Mouse (Mus musculus): ENCODE results near the gene Klk1b9. TPM values are rescaled to one million over a fixed set of nuclear protein-coding genes. Genes with fewer than 3 reads are reported as not detected.
"Not testable (repeated sequence)": the region's sequence is repeated elsewhere in the genome, so short reads cannot be mapped to it uniquely, and the experiment has no call there.

Gene Klk1b9
- not detected in 2 replicates for polyA plus RNA-seq (2015; fragmentation: Nextera tagmentation; extraction: Ambion mirVana)

GRCm38 (mm10) chr7:43975761-43976160, at the start of gene Klk1b9:
Gene Klk1b9, plus strand, starts transcription at chr7:43976061.
- H3K9ac ChIP-seq (ENCODE audit: low read depth, low read length); H3K36me3 ChIP-seq (ENCODE audit: control insufficient read depth, insufficient read depth, low read length); H3K4me3 ChIP-seq (ENCODE audit: low read depth, low read length); H3K4me2 ChIP-seq (ENCODE audit: low read length); H3K4me1 ChIP-seq (ENCODE audit: control insufficient read depth, insufficient read depth, low read length); H3K27ac ChIP-seq (ENCODE audit: low read length); H3K9me3 ChIP-seq (replicated peaks; ENCODE audit: control insufficient read depth, low read length, poor library complexity, severe bottlenecking); ATAC-seq; H3K27me3 ChIP-seq (ENCODE audit: control insufficient read depth, insufficient read depth, low read depth, low read length): not testable (repeated sequence)
- 83% methylated on average over 1 of the region's 1 CpGs for WGBS

GRCm38 (mm10) chr7:43928521-43928920, 47.3 kb upstream of the Klk1b9 start:
- Histone ChIP-seq H3K27ac (ENCODE audit: low read length) (no peak overlapping the region), H3K9ac (ENCODE audit: low read depth, low read length) (no peak overlapping the region), H3K4me2 (ENCODE audit: low read length) (no peak overlapping the region), H3K27me3 (ENCODE audit: control insufficient read depth, insufficient read depth, low read depth, low read length) (no peaks in the 10 kb centered on the region), H3K9me3 (replicated peaks; ENCODE audit: control insufficient read depth, low read length, poor library complexity, severe bottlenecking) (no peaks in the 10 kb centered on the region), H3K36me3 (ENCODE audit: control insufficient read depth, insufficient read depth, low read length) (no peaks in the 10 kb centered on the region), H3K4me3 (ENCODE audit: low read depth, low read length) (no peak overlapping the region), H3K4me1 (ENCODE audit: control insufficient read depth, insufficient read depth, low read length) (no peaks in the 10 kb centered on the region)
- WGBS = 53% methylated on average over 4 of the region's 4 CpGs
- ATAC-seq = peak; percentile 21; the same call in 1 of the 2 replicates

GRCm38 (mm10) chr7:43932337-43932736, 43.5 kb upstream of the Klk1b9 start:
- Histone ChIP-seq H3K9me3 (replicated peaks; ENCODE audit: control insufficient read depth, low read length, poor library complexity, severe bottlenecking) (no peaks in the 10 kb centered on the region), H3K4me1 (ENCODE audit: control insufficient read depth, insufficient read depth, low read length) (no peaks in the 10 kb centered on the region), H3K4me3 (ENCODE audit: low read depth, low read length) (no peak overlapping the region), H3K9ac (ENCODE audit: low read depth, low read length) (no peak overlapping the region), H3K27ac (ENCODE audit: low read length) (no peak overlapping the region), H3K27me3 (ENCODE audit: control insufficient read depth, insufficient read depth, low read depth, low read length) (no peaks in the 10 kb centered on the region), H3K36me3 (ENCODE audit: control insufficient read depth, insufficient read depth, low read length) (no peaks in the 10 kb centered on the region), H3K4me2 (ENCODE audit: low read length) (no peak overlapping the region)
- WGBS = 70% methylated on average over 4 of the region's 4 CpGs
- no peak for ATAC-seq

GRCm38 (mm10) chr7:43933440-43933839, 42.4 kb upstream of the Klk1b9 start, which contains the start of gene Klk15:
Gene Klk15, plus strand, starts transcription at chr7:43933740.
- H3K36me3 ChIP-seq (ENCODE audit: control insufficient read depth, insufficient read depth, low read length) = no peaks in the 10 kb centered on the region
- H3K4me1 ChIP-seq (ENCODE audit: control insufficient read depth, insufficient read depth, low read length) = no peaks in the 10 kb centered on the region
- no peaks in the 10 kb centered on the region for H3K27me3 ChIP-seq (ENCODE audit: control insufficient read depth, insufficient read depth, low read depth, low read length)
- H3K9me3 ChIP-seq (replicated peaks; ENCODE audit: control insufficient read depth, low read length, poor library complexity, severe bottlenecking) = no peaks in the 10 kb centered on the region
- no peak within 1 kb of the TSS for H3K4me3 ChIP-seq (ENCODE audit: low read depth, low read length)
- WGBS = 88% methylated on average over 3 of the region's 3 CpGs
- H3K9ac ChIP-seq (ENCODE audit: low read depth, low read length) = no peak within 1 kb of the TSS
- ATAC-seq = no peak
- H3K27ac ChIP-seq (ENCODE audit: low read length) = no peak within 1 kb of the TSS
- H3K4me2 ChIP-seq (ENCODE audit: low read length) = no peak within 1 kb of the TSS

GRCm38 (mm10) chr7:43934747-43935146, 41.1 kb upstream of the Klk1b9 start:
- 52% methylated on average over 3 of the region's 3 CpGs for WGBS
- Histone ChIP-seq H3K9ac (ENCODE audit: low read depth, low read length) (no peak overlapping the region), H3K4me1 (ENCODE audit: control insufficient read depth, insufficient read depth, low read length) (no peaks in the 10 kb centered on the region), H3K36me3 (ENCODE audit: control insufficient read depth, insufficient read depth, low read length) (no peaks in the 10 kb centered on the region), H3K4me2 (ENCODE audit: low read length) (no peak overlapping the region), H3K9me3 (replicated peaks; ENCODE audit: control insufficient read depth, low read length, poor library complexity, severe bottlenecking) (no peaks in the 10 kb centered on the region), H3K4me3 (ENCODE audit: low read depth, low read length) (no peak overlapping the region), H3K27me3 (ENCODE audit: control insufficient read depth, insufficient read depth, low read depth, low read length) (no peaks in the 10 kb centered on the region), H3K27ac (ENCODE audit: low read length) (no peak overlapping the region)
- no peak for ATAC-seq

GRCm38 (mm10) chr7:43936551-43936950, 39.3 kb upstream of the Klk1b9 start:
- no peaks in the 10 kb centered on the region for H3K4me1 ChIP-seq (ENCODE audit: control insufficient read depth, insufficient read depth, low read length)
- H3K27me3 ChIP-seq (ENCODE audit: control insufficient read depth, insufficient read depth, low read depth, low read length) = no peaks in the 10 kb centered on the region
- H3K27ac ChIP-seq (ENCODE audit: low read length) = no peak overlapping the region
- H3K9me3 ChIP-seq (replicated peaks; ENCODE audit: control insufficient read depth, low read length, poor library complexity, severe bottlenecking) = no peaks in the 10 kb centered on the region
- H3K4me2 ChIP-seq (ENCODE audit: low read length) = no peak overlapping the region
- no peaks in the 10 kb centered on the region for H3K36me3 ChIP-seq (ENCODE audit: control insufficient read depth, insufficient read depth, low read length)
- H3K4me3 ChIP-seq (ENCODE audit: low read depth, low read length) = no peak overlapping the region
- no peak for ATAC-seq
- H3K9ac ChIP-seq (ENCODE audit: low read depth, low read length) = no peak overlapping the region
- WGBS = 85% methylated on average over 14 of the region's 14 CpGs

- not testable (repeated sequence) for H3K27ac ChIP-seq (ENCODE audit: low read length); H3K36me3 ChIP-seq (ENCODE audit: control insufficient read depth, insufficient read depth, low read length); H3K4me3 ChIP-seq (ENCODE audit: low read depth, low read length); ATAC-seq; H3K9me3 ChIP-seq (replicated peaks; ENCODE audit: control insufficient read depth, low read length, poor library complexity, severe bottlenecking); H3K27me3 ChIP-seq (ENCODE audit: control insufficient read depth, insufficient read depth, low read depth, low read length); H3K4me2 ChIP-seq (ENCODE audit: low read length); H3K4me1 ChIP-seq (ENCODE audit: control insufficient read depth, insufficient read depth, low read length); H3K9ac ChIP-seq (ENCODE audit: low read depth, low read length)
- WGBS = 69% methylated on average over 3 of the region's 3 CpGs
These were observed 33.6 kb upstream of the Klk1b9 start for GRCm38 (mm10) chr7:43942293-43942692.

GRCm38 (mm10) chr7:43944727-43945264, 31.1 kb upstream of the Klk1b9 start:
- no peak overlapping the region for H3K27ac ChIP-seq (ENCODE audit: low read length)
- WGBS = 85% methylated on average over 3 of the region's 3 CpGs
- H3K27me3 ChIP-seq (ENCODE audit: control insufficient read depth, insufficient read depth, low read depth, low read length) = no peaks in the 10 kb centered on the region
- no peaks in the 10 kb centered on the region for H3K4me1 ChIP-seq (ENCODE audit: control insufficient read depth, insufficient read depth, low read length)
- no peak overlapping the region for H3K9ac ChIP-seq (ENCODE audit: low read depth, low read length)
- no peak overlapping the region for H3K4me2 ChIP-seq (ENCODE audit: low read length)
- no peak overlapping the region for H3K4me3 ChIP-seq (ENCODE audit: low read depth, low read length)
- H3K9me3 ChIP-seq (replicated peaks; ENCODE audit: control insufficient read depth, low read length, poor library complexity, severe bottlenecking) = no peaks in the 10 kb centered on the region
- no peaks in the 10 kb centered on the region for H3K36me3 ChIP-seq (ENCODE audit: control insufficient read depth, insufficient read depth, low read length)
- no peak for ATAC-seq

- no peaks in the 10 kb centered on the region for H3K4me1 ChIP-seq (ENCODE audit: control insufficient read depth, insufficient read depth, low read length)
- H3K27me3 ChIP-seq (ENCODE audit: control insufficient read depth, insufficient read depth, low read depth, low read length) = no peaks in the 10 kb centered on the region
- H3K27ac ChIP-seq (ENCODE audit: low read length) = no peak within 1 kb of the TSS
- H3K9ac ChIP-seq (ENCODE audit: low read depth, low read length) = no peak within 1 kb of the TSS
- no peak within 1 kb of the TSS for H3K4me3 ChIP-seq (ENCODE audit: low read depth, low read length)
- H3K9me3 ChIP-seq (replicated peaks; ENCODE audit: control insufficient read depth, low read length, poor library complexity, severe bottlenecking) = no peaks in the 10 kb centered on the region
- no peaks in the 10 kb centered on the region for H3K36me3 ChIP-seq (ENCODE audit: control insufficient read depth, insufficient read depth, low read length)
- WGBS = 85% methylated on average over 2 of the region's 2 CpGs
- no peak for ATAC-seq
- no peak within 1 kb of the TSS for H3K4me2 ChIP-seq (ENCODE audit: low read length)
These were observed 25.5 kb upstream of the Klk1b9 start, which contains the start of gene Klk1b8 for GRCm38 (mm10) chr7:43950364-43950763. Gene Klk1b8, plus strand, starts transcription at chr7:43950664.
